Mouse (Mus musculus) intestine, postnatal 0 days (tissue): Measurements from ENCODE around the gene Kcns1. TPM values are rescaled to one million over a fixed set of nuclear protein-coding genes. Genes with fewer than 3 reads are reported as not detected.
A peak's percentile ranks its signal among the peaks of the same experiment; 100 is the strongest.

Experiments used
- ATAC-seq: fragments of 200-750 bp; cut with Nextera tagmentation; 2 replicates; pipeline ENCODE4 v1.8.0; 2017; ENCODE audit warnings: mild to moderate bottlenecking, moderate TSS enrichment, moderate library complexity
- H3K27ac ChIP-seq: fragments of 300-500 bp; sonication (generic); 2 replicates; pipeline ENCODE4 v1.5.1; 2014; ENCODE audit warnings: mild to moderate bottlenecking, low read depth, low read length, moderate library complexity
- H3K27me3 ChIP-seq: fragments of 300-500 bp; sonication (generic); replicated peaks from 2 replicates; pipeline ENCODE4 v1.6.1; 2014; ENCODE audit warnings: low read length, mixed read lengths; ENCODE audit not compliant: control insufficient read depth, insufficient read depth
- H3K36me3 ChIP-seq: fragments of 300-500 bp; sonication (generic); 2 replicates; pipeline ENCODE4 v1.6.1; 2014; ENCODE audit warnings: mild to moderate bottlenecking, moderate library complexity; ENCODE audit not compliant: control insufficient read depth, insufficient read depth
- H3K4me1 ChIP-seq: fragments of 300-500 bp; sonication (generic); replicated peaks from 2 replicates; pipeline ENCODE4 v1.6.1; 2014; ENCODE audit warnings: antibody characterized with exemption, low read length, mixed read lengths; ENCODE audit not compliant: control insufficient read depth, insufficient read depth
- H3K4me2 ChIP-seq: fragments of 300-500 bp; sonication (generic); replicated peaks from 2 replicates; pipeline ENCODE4 v1.6.1; 2014; ENCODE audit warnings: low read depth, mild to moderate bottlenecking, moderate library complexity
- H3K4me3 ChIP-seq: fragments of 300-500 bp; sonication (generic); 2 replicates; pipeline ENCODE4 v1.5.1; 2014; ENCODE audit warnings: low read depth, low read length
- H3K9ac ChIP-seq: fragments of 300-500 bp; sonication (generic); 2 replicates; pipeline ENCODE4 v1.6.1; 2014; ENCODE audit warnings: mild to moderate bottlenecking, low read depth, low read length
- H3K9me3 ChIP-seq: fragments of 300-500 bp; sonication (generic); 2 replicates; pipeline ENCODE4 v1.6.1; 2016; ENCODE audit warnings: mixed run types; ENCODE audit not compliant: control insufficient read depth
- CTCF ChIP-seq: sonication (generic); IDR thresholded peaks from 2 replicates; pipeline ENCODE4 v1.5.1; 2016; ENCODE audit warnings: low read depth, mild to moderate bottlenecking, control low read depth, antibody characterized with exemption, moderate library complexity
- WGBS: fragments of 180-500 bp; shearing (Covaris S2); extraction: QIAGEN DNeasy Blood & Tissue Kit; methylation state at CpG from one replicate; pipeline ENCODE4 v1.1.7; 2014; 5-methylcytosine and 5-hydroxymethylcytosine counted together
- polyA plus RNA-seq: library from polyadenylated mRNA; unstranded; fragments of >200 nt; fragmentation: Nextera tagmentation; extraction: Ambion mirVana; gene quantifications from 2 replicates; pipeline ENCODE4 v1.2.1, GENCODE M21; 2015

Kcns1 gene
- polyA plus RNA-seq, 1 experiment from 2014 or later: 0.21 TPM

DNA sequence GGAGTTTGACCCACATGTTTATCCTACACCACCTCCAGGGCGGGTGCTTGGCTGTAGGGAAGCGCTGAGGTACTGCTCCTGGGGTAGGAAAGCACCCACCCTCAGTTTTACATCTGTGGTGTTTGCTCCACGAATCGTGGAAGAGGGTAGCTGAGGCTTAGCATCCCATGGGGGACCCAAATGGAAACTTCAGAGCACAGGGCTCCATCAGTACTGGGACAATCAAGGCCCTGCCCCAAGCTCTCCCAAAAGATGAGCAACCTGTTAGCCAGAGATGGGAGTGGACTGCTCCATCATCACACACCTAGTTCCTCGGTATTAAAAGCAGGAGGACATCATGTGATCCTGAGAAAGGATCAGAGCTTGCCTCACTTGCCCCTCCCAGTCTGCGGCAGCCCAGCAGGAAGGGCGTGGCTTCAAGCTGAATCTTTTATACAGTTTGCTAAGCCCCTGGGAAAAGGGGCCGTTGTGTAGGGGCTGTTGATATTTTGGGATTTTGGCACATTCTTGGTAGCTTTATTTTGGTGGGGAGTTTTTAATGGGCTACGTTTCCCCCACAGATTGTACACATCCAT, 13.3 kb upstream of the Kcns1 start:
- Histone ChIP-seq H3K36me3 (no peaks in the 10 kb centered on the region), H3K9me3 (no peaks in the 10 kb centered on the region), H3K4me1 (no peaks in the 10 kb centered on the region), H3K27ac (no peak overlapping the region), H3K4me3 (no peak overlapping the region), H3K27me3 (no peaks in the 10 kb centered on the region), H3K9ac (no peak overlapping the region), H3K4me2 (no peak overlapping the region)
- no peak for TF ChIP-seq CTCF
- ATAC-seq: no peak
- 40% methylated on average over 9 of the region's 9 CpGs for WGBS

DNA sequence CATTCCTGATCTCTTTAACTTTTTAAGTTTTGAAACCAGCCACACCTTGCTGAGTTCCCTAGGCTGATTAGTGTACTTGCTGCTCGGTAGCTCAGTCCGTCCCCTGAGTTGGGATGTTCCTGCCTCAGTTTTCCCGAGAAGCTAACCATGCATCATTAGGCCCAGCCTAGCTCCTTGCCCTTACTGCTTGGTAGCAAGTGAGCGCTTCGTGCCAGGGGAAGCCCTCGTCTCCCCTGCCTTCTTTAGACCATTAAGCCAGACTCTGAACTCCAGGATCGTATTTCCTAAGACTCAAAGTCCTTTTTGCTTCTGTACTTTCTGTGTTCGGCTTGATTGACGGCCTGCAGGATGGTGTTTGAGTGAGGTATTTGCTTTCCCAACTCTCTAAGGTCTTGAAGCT, 12.4 kb upstream of the Kcns1 start:
- WGBS: 57% methylated on average over 9 of the region's 9 CpGs
- Histone ChIP-seq H3K4me2 (no peak overlapping the region), H3K4me3 (no peak overlapping the region), H3K9me3 (no peaks in the 10 kb centered on the region), H3K27me3 (no peaks in the 10 kb centered on the region), H3K9ac (no peak overlapping the region), H3K27ac (no peak overlapping the region), H3K36me3 (no peaks in the 10 kb centered on the region), H3K4me1 (no peaks in the 10 kb centered on the region)
- TF ChIP-seq CTCF: no peak
- peak; percentile 26; the same call in 1 of the 2 replicates for ATAC-seq

DNA sequence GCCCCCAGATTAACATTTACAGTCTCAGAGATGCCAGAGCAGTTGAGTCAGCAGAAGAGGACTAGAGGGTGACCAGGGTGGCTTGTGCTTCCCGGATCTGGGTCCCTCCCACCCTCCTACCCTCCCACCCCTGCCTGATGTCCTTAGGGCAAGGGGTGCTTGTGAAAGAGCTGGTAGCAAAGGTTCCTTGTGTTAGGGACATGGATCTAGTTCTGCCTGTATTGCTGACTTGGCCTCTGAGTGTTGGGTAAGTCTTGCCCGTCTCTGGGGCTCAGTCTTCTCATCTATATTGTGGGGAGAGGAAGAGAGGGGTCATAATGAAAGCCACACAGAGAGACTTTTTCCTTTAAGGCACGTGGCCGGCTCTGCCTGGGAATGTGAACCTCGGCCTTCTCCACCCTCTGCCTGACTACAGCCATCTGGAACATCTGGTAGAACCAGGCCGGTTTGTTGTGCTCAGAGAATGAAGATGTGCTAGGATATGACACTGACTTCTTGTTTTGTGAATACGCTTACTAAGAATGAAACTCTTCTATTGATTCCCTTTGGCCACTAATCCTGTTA, 11.9 kb upstream of the Kcns1 start, which contains the start of gene Wfdc5:
Gene Wfdc5, minus strand, starts transcription at position 51 of the 564 bp plus-strand sequence.
- no peak for ATAC-seq
- Histone ChIP-seq H3K9me3 (no peaks in the 10 kb centered on the region), H3K27ac (no peak within 1 kb of the TSS), H3K27me3 (no peaks in the 10 kb centered on the region), H3K4me3 (no peak within 1 kb of the TSS), H3K9ac (no peak within 1 kb of the TSS), H3K4me1 (no peaks in the 10 kb centered on the region), H3K36me3 (no peaks in the 10 kb centered on the region), H3K4me2 (no peak within 1 kb of the TSS)
- no peak for TF ChIP-seq CTCF
- WGBS: 61% methylated on average over 7 of the region's 7 CpGs

DNA sequence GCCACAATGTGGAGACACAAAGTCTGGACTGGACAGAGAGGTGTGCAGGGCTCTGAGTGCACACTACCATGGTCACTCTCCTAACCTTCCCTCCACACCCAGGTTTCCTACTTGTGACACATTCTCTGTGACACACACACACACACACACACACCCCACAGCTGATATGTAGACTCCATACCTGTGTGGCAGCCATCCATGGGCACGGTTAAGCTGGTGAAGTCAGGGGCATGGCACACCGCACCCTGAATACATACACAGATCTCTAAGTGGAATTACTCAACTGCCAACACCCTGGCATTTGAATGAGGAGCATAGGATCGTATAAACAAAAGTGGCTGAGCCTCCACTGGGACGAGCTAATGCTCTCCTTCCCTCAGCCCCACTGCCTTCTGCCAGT, 9.9 kb upstream of the Kcns1 start:
- H3K27ac ChIP-seq: no peak overlapping the region
- ATAC-seq: no peak
- no peak overlapping the region for H3K9ac ChIP-seq
- no peaks in the 10 kb centered on the region for H3K9me3 ChIP-seq
- no peak overlapping the region for H3K4me3 ChIP-seq
- no peaks in the 10 kb centered on the region for H3K36me3 ChIP-seq
- H3K4me2 ChIP-seq: no peak overlapping the region
- H3K27me3 ChIP-seq: no peaks in the 10 kb centered on the region
- WGBS: 72% methylated on average over 4 of the region's 4 CpGs
- H3K4me1 ChIP-seq: no peaks in the 10 kb centered on the region
- no peak for TF ChIP-seq CTCF

DNA sequence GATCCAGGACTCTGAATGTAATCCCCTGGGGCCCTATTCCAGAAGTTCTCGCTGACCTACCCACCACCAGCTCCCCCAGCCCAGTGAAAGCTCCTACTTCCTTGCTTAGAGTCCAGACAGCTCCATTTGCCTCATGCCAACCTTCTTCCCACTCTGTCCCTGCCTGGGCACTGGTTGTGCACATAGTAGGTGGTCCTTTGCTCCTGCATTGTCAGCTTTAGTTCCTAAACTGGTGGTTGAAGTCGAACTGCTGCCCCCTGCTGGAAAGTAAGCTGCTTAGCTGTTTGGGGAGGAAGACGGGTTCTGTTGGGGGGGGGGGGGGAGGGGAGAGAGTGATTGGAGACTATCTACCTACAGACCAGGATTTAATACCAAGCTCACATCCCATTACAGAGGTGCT, 9.2 kb upstream of the Kcns1 start:
- no peak for ATAC-seq
- H3K4me1 ChIP-seq: no peaks in the 10 kb centered on the region
- no peaks in the 10 kb centered on the region for H3K9me3 ChIP-seq
- no peak overlapping the region for H3K4me3 ChIP-seq
- H3K36me3 ChIP-seq: no peaks in the 10 kb centered on the region
- peak; percentile 64 for TF ChIP-seq CTCF
- no peaks in the 10 kb centered on the region for H3K27me3 ChIP-seq
- no peak overlapping the region for H3K9ac ChIP-seq
- 37% methylated on average over 3 of the region's 3 CpGs for WGBS
- H3K27ac ChIP-seq: no peak overlapping the region
- no peak overlapping the region for H3K4me2 ChIP-seq

DNA sequence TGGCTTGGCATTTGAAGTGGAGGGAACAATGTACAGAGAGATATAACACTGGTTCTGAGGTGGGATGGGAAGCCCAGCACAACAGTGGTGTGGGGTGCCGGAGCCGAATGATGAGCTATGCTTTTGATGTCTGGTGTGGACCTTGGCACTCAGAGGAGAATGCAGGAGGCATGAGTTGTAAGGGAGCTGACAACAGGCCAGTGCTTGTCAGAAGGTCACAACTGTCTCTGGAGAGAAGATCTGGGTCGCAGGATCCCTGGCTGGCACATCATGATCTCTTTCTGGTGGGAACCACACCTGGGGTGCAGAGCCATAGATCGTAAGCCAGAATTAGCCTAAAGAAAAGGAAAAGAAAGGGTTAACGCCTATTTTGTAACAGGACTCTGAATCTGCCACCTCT, 6.9 kb upstream of the Kcns1 start:
- H3K9me3 ChIP-seq: no peaks in the 10 kb centered on the region
- TF ChIP-seq CTCF: no peak
- 72% methylated on average over 5 of the region's 5 CpGs for WGBS

More for the DNA sequence above, 6.9 kb upstream of the Kcns1 start:
- Histone ChIP-seq H3K27me3 (no peaks in the 10 kb centered on the region), H3K36me3 (no peaks in the 10 kb centered on the region), H3K27ac (no peak overlapping the region), H3K4me2 (no peak overlapping the region), H3K9ac (no peak overlapping the region), H3K4me3 (no peak overlapping the region), H3K4me1 (no peaks in the 10 kb centered on the region; the same call in 1 of the 2 replicates)
- no peak for ATAC-seq
